Mouse (Mus musculus) heart, adult 10 weeks (tissue): ENCODE measurements around the gene Wipi2. TPM values are rescaled to one million over a fixed set of nuclear protein-coding genes. Genes with fewer than 3 reads are reported as not detected.

Source experiments
- polyA plus RNA-seq: library from polyadenylated mRNA; stranded (reverse); fragments of 350-450 nt; fragmentation: Illumina TruSeq; extraction: RNeasy Lipid Tissue Mini Kit (QIAGEN cat#74804); gene quantifications from one replicate; pipeline ENCODE4 v1.2.3, GENCODE M21; 2014; ENCODE audit warnings: low read depth, low replicate concordance

Wipi2 gene
- polyA plus RNA-seq: 24.7 TPM

DNA sequence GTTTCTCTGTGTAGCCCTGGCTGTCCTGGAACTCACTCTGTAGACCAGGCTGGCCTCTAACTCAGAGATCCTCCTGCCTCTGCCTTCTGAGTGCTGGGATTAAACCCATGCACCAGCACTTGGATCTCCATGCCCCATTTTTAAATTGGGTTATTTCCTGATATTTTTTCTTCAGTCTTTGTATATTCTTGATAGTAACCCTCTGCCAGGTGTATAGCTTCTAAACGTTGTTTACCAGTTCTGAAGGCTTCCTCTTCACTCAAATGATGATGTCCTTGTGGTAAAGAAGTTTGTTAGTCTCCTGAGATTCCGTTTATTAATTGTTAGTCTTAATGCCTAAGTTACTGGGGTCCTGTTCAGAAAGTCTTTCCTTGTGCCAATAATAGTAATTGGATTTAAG, at the start of gene Wipi2:
Wipi2 (plus strand) TSS at position 301 of the 400 bp plus-strand sequence.

DNA sequence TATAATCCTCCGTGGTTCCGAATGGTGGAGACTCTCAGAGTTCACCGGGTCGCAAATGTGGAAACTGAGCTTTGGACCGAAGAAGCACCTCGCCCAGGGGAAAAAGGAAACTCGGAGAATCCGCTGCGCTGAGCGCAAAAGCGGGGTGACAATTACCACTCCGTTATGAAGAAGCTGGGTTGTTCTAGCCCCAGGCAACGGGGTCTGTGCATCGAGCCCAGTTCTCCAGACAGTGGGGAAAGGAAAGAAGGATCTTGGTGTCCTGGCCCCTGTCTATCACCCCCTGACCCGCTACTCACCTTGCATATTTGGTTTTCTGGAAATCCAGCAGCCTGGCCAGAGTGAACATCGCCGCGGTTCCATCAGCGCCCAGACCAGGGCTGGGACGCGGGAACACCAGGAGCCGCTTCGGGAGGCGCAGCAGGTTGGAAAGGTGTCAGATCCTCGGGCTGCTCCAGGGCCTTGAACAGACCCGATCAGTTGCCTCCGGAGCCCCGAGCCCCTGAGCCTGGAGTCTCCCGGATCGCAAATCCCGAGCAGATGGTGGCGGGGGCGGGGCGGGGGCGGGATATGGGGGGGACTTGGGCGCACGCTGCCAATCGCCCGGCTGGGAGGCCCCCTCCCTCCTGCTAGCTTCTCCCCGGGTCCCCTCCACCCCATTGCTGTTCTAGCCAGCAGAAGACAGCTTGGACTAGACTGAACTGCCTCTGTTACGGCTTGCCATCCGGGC, 19.1 kb upstream of the Wipi2 start, which contains the start of gene Mmd2:
Mmd2 (minus strand) TSS at position 542 of the 730 bp plus-strand sequence.

DNA sequence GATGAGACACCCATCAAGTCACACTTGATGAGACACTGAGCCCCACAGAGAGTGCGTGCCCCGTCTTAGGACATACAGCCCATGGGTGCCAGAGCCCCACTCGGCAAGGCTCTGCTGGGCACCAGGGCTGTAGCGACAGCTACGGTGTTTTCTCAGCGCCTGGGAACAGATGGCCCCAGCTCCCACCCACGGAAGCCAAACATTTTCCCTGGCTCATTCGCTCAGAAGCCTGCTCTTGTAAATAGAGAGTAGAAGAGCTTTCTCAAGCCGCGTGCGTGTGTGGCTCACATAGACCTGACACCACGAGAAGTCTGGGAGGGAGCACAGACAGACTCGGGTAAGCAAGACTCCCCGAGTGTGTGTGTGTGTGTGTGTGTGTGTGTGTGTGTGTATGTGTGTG, 64.8 kb downstream of the Wipi2 start, which contains the start of gene Slc29a4:
Slc29a4 (plus strand) TSS at position 265 of the 400 bp plus-strand sequence.

Other genes starting within 250 kb of the Wipi2 start
- 7.9 TPM for gene Foxk1, start 226.2 kb upstream of the Wipi2 start, polyA plus RNA-seq
- gene Ap5z1, start 163.8 kb upstream of the Wipi2 start, polyA plus RNA-seq: 8.7 TPM
- gene Papolb, start 97.6 kb upstream of the Wipi2 start, polyA plus RNA-seq: not detected
- gene Radil, start 76.6 kb upstream of the Wipi2 start, polyA plus RNA-seq: 2.5 TPM
- gene Mmd2, start 18.9 kb upstream of the Wipi2 start, polyA plus RNA-seq: not detected
- gene Slc29a4, start 64.8 kb downstream of the Wipi2 start, polyA plus RNA-seq: 1.2 TPM
- 19.3 TPM for gene Tnrc18, start 190.0 kb downstream of the Wipi2 start, polyA plus RNA-seq